ENCODE assay signal across 8 mouse cellular contexts in the genomic region with DNA sequence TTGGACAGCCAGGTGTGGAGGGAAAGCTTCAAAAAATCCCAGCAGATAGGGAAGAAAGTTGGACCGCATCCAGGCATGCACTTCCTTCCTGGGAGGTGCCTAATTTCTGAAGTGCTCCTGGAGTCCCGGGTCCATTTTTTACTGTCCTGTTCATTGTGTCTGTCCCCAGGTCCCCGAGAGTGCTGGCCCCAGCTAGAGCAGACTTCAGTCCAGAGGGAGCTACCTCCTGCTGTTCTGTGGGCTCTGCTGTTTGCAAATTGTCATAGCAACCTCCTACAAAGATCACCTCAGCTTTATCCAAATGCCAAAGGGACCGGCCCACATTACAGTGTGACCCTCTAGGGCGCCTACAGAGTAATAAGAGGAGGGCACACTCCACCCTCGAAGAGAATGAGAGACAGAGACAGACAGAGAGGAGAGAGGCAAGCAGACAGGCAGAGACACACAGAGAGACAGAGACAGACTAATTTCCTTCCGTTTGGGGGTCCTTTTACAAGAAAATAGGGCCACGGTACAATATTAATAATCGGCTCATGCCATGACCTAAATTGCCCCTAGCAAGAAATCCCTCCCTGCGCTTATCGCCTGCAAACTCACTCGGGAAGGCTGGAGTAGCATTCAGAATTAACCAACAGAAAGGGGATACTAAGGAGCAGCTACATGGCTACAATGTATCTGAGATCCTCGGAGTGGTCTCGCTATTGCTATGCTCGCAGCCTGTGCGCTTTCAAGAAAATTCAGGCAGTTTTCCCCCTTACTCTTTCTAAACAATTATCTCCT. TPM values are rescaled to one million over a fixed set of nuclear protein-coding genes. Genes with fewer than 3 reads are reported as not detected.
A peak's percentile ranks its signal among the peaks of the same experiment; 100 is the strongest.
DNase-seq lines count a peak whose midpoint lies in the region; ATAC-seq and TF ChIP-seq lines count a peak whose summit lies in the region.

TSS of gene Dyrk2 (minus strand) at position 9 of the 780 bp plus-strand sequence.

- WGBS in intestine, embryonic 16.5 days: 17% methylated on average over 16 of the region's 16 CpGs
- WGBS in liver, embryonic 11.5 days: 17% methylated on average over 16 of the region's 16 CpGs

- no peaks in the 10 kb centered on the region for H3K9me3 ChIP-seq in MEL (replicated peaks; ENCODE audit: insufficient read depth, low read length)
- no peaks in the 10 kb centered on the region for H3K9me3 ChIP-seq in intestine, embryonic 16.5 days (ENCODE audit: control insufficient read depth, low read length)
- no peaks in the 10 kb centered on the region for H3K9me3 ChIP-seq in liver, embryonic 11.5 days (ENCODE audit: control insufficient read depth, low read length)

- H3K27me3 ChIP-seq in MEL (ENCODE audit: control insufficient read depth in 1 of 2, insufficient read depth in 2 of 2, low read length in 2 of 2): no peaks in the 10 kb centered on the region
- no peaks in the 10 kb centered on the region for H3K27me3 ChIP-seq in intestine, embryonic 16.5 days (replicated peaks; ENCODE audit: control insufficient read depth, insufficient read depth, low read length)
- H3K27me3 ChIP-seq in liver, embryonic 11.5 days (replicated peaks; ENCODE audit: control insufficient read depth, insufficient read depth, low read length): no peaks in the 10 kb centered on the region

- H3K79me2 ChIP-seq in MEL (ENCODE audit: control insufficient read depth, insufficient read depth, low read length, poor library complexity): peaks cover 28% of the 10 kb centered on the region

- DNase-seq in 416B (ENCODE audit: low read depth) (peak; percentile 20), MEL (ENCODE audit: low read depth, low spot score) (peak; percentile 36)
- DNase-seq in liver, embryonic 11.5 days (ENCODE audit: low spot score): peak; percentile 36
- no peak for DNase-seq in ovary, postnatal 14 days (ENCODE audit: low spot score)

- ATAC-seq in common myeloid progenitor, adult 5-6 weeks (replicated peaks; ENCODE audit: low read depth, poor library complexity, severe bottlenecking): peak; percentile 20
- peak; percentile 15 for ATAC-seq in granulocyte monocyte progenitor cell, adult 5-6 weeks (replicated peaks; ENCODE audit: poor library complexity, severe bottlenecking)
- ATAC-seq in intestine, embryonic 16.5 days: peak; percentile 17; the same call in 1 of the 2 replicates
- ATAC-seq in liver, embryonic 11.5 days (replicated peaks; ENCODE audit: low FRiP score): no peak
- ATAC-seq in monocyte, adult 5-6 weeks (replicated peaks; ENCODE audit: insufficient number of reproducible peaks, low FRiP score, low TSS enrichment, poor library complexity, severe bottlenecking): no peak

- H3K36me3 ChIP-seq in MEL (ENCODE audit: control insufficient read depth in 1 of 2, insufficient read depth in 2 of 2, low read length in 2 of 2): peaks cover 0 to 8% of the 10 kb centered on the region in 2 experiments; a peak in 1 of 4 replicates
- H3K36me3 ChIP-seq in intestine, embryonic 16.5 days (ENCODE audit: control insufficient read depth, insufficient read depth, low read length): no peaks in the 10 kb centered on the region
- H3K36me3 ChIP-seq in liver, embryonic 11.5 days (ENCODE audit: control insufficient read depth, insufficient read depth, low read length): no peaks in the 10 kb centered on the region

- H3K4me2 ChIP-seq in intestine, embryonic 16.5 days (ENCODE audit: low read depth, low read length): peak within 1 kb of the TSS; percentile 93
- peak within 1 kb of the TSS; percentile 88 for H3K4me2 ChIP-seq in liver, embryonic 11.5 days

- TF ChIP-seq CTCF in MEL (IDR thresholded peaks at IDR 0.05 in 2 of 3, conservative IDR thresholded peaks at IDR 0.05 in 1 of 3; ENCODE audit: control insufficient read depth in 1 of 3, insufficient read depth in 1 of 3, low read depth in 2 of 3, low read length in 3 of 3, poor library complexity in 1 of 3, severe bottlenecking in 1 of 3): no peak

- TF ChIP-seq EP300 in MEL (IDR thresholded peaks at IDR 0.05; ENCODE audit: low read depth in 1 of 2, low read length in 2 of 2): no peak

- peaks cover 0 to 17% of the 10 kb centered on the region in 2 experiments; a peak in 2 of 4 replicates for H3K4me1 ChIP-seq in MEL (ENCODE audit: control insufficient read depth in 1 of 2, insufficient read depth in 2 of 2, low read length in 2 of 2)
- H3K4me1 ChIP-seq in intestine, embryonic 16.5 days (ENCODE audit: control insufficient read depth, insufficient read depth, low read length): peaks cover 26% of the 10 kb centered on the region
- peaks cover 21% of the 10 kb centered on the region for H3K4me1 ChIP-seq in liver, embryonic 11.5 days (replicated peaks; ENCODE audit: control insufficient read depth, insufficient read depth, low read length)

- peak within 1 kb of the TSS; percentile 49 to 86 for H3K4me3 ChIP-seq in MEL (ENCODE audit: control insufficient read depth in 1 of 2, insufficient read depth in 1 of 2, low read depth in 2 of 2, low read length in 2 of 2)
- peak within 1 kb of the TSS; percentile 78 for H3K4me3 ChIP-seq in intestine, embryonic 16.5 days (ENCODE audit: low read length)
- H3K4me3 ChIP-seq in liver, embryonic 11.5 days (ENCODE audit: low read depth, low read length): peak within 1 kb of the TSS; percentile 84

- TF ChIP-seq POLR2A in MEL (IDR thresholded peaks at IDR 0.05; ENCODE audit: control insufficient read depth in 1 of 2, insufficient read depth in 1 of 2, low read depth in 1 of 2, low read length in 2 of 2, poor library complexity in 1 of 2): no peak

- no peak within 1 kb of the TSS for H3K27ac ChIP-seq in MEL (ENCODE audit: control insufficient read depth, low read depth, low read length)
- peak within 1 kb of the TSS; percentile 95 for H3K27ac ChIP-seq in intestine, embryonic 16.5 days (ENCODE audit: low read length)
- H3K27ac ChIP-seq in liver, embryonic 11.5 days (ENCODE audit: low read depth, low read length): peak within 1 kb of the TSS; percentile 47

- peak within 1 kb of the TSS; percentile 26 for H3K9ac ChIP-seq in MEL (ENCODE audit: control insufficient read depth, low read depth, low read length, poor library complexity, severe bottlenecking)
- H3K9ac ChIP-seq in intestine, embryonic 16.5 days (ENCODE audit: low read depth, low read length): peak within 1 kb of the TSS; percentile 99
- peak within 1 kb of the TSS; percentile 64 for H3K9ac ChIP-seq in liver, embryonic 11.5 days (ENCODE audit: low read depth, low read length)

- TF ChIP-seq RAD21 in MEL (IDR thresholded peaks at IDR 0.05; ENCODE audit: low read depth, low read length): no peak

TF ChIP-seq in MEL, 35 proteins besides CTCF, POLR2A, EP300 and RAD21:
- TF ChIP-seq ELF1 (IDR thresholded peaks at IDR 0.05; ENCODE audit: low read depth, low read length): no peak
- TF ChIP-seq TBP (IDR thresholded peaks at IDR 0.05; ENCODE audit: low read depth, low read length): no peak
- no peak for TF ChIP-seq CHD1 (IDR thresholded peaks at IDR 0.05; ENCODE audit: low read depth, low read length)

RNA-seq across cellular contexts. Expression of gene Dyrk2, which starts in this region (rescaled TPM):
- 7.1 and 9.2 TPM in 2 replicates for total RNA-seq in MEL (2012; rRNA removed)
- 1 to 10 TPM in 1 of 2 experiments, not detected in 1; 9.5 TPM for polyA plus RNA-seq in MEL (2012; ENCODE audit: insufficient read depth in 1 of 2, insufficient read length in 2 of 2, low read depth in 1 of 2, low replicate concordance in 2 of 2, missing spikeins in 1 of 2)
- total RNA-seq in common myeloid progenitor, adult 5-6 weeks (2017): 15.7 and 18.7 TPM in 2 replicates
- 12.4 and 14.0 TPM in 2 replicates for total RNA-seq in granulocyte monocyte progenitor cell, adult 5-6 weeks (2014; fragmentation: Nextera tagmentation)
- total RNA-seq in granulocyte monocyte progenitor cell, adult 5-6 weeks (2017): 14.8 and 28.5 TPM in 2 replicates
- 7.2 and 8.0 TPM in 2 replicates for polyA plus RNA-seq in intestine, embryonic 16.5 days (2015; fragmentation: Nextera tagmentation; extraction: Ambion mirVana)
- polyA plus RNA-seq in liver, embryonic 11.5 days (2014; fragmentation: Nextera tagmentation; extraction: Ambion mirVana): 6.0 and 6.1 TPM in 2 replicates
- 54.2 to 64.6 TPM (median 61.5 TPM) in 3 replicates for total RNA-seq in monocyte, adult 5-6 weeks (2017)

Comparison
In these comparisons a context has a peak if more than half of its experiments do, and no peak if none do; other contexts are left out.
1. H3K9ac ChIP-seq: peak in every context shown above with its lines; median percentile 99 in intestine, embryonic 16.5 days; 64 in liver, embryonic 11.5 days; 26 in MEL.
2. ATAC-seq: peak in common myeloid progenitor, adult 5-6 weeks (single experiment), granulocyte monocyte progenitor cell, adult 5-6 weeks (single experiment) and intestine, embryonic 16.5 days (single experiment); none in liver, embryonic 11.5 days (single experiment) and monocyte, adult 5-6 weeks (single experiment).
3. Peak in every context shown above with its lines, with median percentiles within 50 percentile points of each other: H3K4me3 ChIP-seq.